Mouse (Mus musculus) MEL-GATA-1-ER (cell line): ENCODE data around the gene Ctdspl2.
"Not testable (repeated sequence)": the region's sequence is repeated elsewhere in the genome, so short reads cannot be mapped to it uniquely, and the experiment has no call there.

Experiments used
- DNase-seq: peaks from one replicate; pipeline ENCODE4 v3.0.0-alpha.2; 2012; ENCODE audit warnings: low read depth; ENCODE audit errors: extremely low read depth

The Ctdspl2 gene

DNA sequence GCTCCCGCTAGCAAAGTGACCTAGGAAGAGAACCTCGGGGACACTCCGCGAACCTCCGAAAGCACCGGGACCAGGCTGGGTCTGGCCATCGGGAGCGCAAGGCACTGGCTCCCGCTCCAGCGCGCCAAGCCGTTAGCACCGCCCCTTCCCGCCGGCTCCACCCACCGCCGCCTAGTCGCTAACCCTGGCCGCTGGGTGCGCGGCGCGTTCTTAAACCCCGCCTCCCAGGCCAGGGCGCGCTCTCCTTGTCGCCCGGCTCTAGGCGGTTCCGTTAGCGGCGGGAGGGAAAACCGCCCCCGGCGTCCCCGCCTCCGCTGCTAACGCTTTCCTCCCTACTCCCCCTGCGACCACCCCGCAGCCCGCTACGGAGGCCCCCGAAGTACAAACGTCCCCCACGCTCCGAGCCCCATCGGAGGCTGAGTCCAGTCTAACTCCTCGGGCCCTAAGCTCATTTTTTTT is at the start of gene Ctdspl2, which contains the start of gene Mageb3:
Gene Ctdspl2 (plus strand): TSS at position 237 of the 459 bp plus-strand sequence.
Gene Mageb3 (minus strand): TSS at position 328 of the 459 bp plus-strand sequence.
- DNase-seq: peak; percentile 59

DNA sequence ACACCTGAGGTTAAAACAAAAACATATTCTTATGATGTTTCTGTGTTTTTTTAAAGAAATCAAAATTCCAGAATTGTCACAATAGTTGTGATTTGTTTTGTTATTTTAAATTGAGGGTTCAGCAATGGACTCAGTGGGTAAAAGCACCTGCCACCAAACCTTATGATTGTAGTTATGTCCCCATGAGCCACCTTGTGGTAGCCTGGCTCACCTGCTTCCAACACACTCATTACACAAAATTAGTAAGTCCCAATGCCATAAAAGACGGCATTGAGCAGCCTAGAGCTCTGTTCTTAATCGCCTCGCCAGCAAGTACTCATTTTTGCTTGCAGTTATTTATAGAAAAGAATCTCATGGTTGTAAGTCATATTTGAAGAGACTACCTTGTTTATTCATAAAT is 45.8 kb upstream of the Ctdspl2 start:
- no peak for DNase-seq

DNA sequence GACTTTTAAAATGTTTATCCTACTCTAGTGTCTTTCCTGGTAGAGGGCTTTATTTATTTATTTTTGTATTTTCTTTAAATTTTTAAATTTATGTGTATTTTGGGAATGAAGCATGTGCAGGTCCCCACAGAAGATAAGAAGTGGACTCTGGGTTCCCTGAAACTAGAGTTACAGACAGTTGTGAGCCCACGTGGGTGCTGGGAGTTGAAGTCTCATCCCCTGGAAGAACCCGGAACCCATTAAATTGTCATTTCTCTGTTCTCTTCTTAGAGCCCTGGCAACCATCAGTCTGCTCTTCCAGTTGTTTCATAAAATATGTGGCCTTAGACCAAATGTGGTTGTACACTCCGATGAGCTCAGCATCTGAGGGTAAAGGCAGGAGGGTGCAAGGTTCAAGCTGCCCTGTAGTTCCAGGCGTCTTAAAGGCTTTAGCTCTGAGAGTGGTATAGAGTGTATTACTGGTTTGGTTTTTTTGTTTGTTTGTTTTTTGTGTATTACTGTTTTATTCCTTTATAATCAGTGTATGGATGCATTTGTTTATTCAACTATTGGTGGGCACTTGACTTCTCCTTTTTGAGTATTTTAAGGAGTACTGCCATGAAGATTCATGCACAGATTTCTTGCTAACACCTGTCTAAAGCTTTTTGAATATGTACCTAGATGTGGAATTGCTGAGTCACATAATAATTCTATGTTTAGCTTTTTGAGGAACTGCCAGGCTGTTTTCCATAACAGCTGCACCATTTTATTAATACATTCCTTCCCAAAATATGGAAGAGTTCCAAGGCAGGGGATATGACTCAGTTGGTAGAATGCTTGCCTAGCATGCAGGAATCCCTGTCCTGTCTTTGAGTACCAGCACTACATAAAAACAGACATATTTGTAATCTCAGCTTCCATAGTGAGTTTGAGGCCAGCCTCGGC is 39.5 kb upstream of the Ctdspl2 start:
- DNase-seq: no peak

DNA sequence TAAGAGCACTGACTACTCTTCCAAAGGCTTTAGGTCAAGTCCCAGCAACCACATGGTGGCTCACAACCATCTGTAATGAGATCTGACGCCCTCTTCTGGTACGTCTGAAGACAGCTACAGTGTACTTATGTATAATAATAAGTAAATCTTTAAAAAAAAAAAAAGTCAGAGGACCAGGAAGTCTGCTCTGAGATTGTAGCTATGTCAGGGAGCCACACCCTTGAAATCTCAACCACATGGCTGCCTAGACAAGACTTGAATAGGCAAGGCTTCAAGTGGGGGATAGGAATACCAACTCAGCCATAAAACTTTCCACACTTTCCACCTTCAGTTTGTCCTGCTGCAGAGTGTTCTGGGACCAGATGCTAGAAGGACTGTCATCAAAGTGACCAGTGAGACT is 18.2 kb upstream of the Ctdspl2 start:
- DNase-seq: not testable (repeated sequence)

DNA sequence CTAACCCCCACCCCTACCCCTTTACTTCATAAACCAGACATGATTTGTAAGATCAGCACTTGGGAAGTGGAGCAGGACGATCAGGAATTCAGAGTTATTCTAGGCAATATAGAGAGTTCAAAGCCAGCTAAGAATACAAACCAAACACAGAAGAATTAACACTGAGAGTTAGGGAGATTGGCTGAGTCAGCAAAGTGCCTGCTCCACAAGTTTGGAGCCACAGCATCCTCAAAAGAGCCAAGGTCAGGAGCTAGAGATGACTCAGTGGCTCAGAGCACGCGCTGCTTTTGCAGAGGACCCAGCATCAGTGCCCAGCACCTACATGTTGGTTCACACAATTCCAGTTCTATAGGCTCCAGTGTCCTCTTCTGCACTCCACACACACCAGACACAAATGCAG is 12.4 kb upstream of the Ctdspl2 start:
- no peak for DNase-seq

DNA sequence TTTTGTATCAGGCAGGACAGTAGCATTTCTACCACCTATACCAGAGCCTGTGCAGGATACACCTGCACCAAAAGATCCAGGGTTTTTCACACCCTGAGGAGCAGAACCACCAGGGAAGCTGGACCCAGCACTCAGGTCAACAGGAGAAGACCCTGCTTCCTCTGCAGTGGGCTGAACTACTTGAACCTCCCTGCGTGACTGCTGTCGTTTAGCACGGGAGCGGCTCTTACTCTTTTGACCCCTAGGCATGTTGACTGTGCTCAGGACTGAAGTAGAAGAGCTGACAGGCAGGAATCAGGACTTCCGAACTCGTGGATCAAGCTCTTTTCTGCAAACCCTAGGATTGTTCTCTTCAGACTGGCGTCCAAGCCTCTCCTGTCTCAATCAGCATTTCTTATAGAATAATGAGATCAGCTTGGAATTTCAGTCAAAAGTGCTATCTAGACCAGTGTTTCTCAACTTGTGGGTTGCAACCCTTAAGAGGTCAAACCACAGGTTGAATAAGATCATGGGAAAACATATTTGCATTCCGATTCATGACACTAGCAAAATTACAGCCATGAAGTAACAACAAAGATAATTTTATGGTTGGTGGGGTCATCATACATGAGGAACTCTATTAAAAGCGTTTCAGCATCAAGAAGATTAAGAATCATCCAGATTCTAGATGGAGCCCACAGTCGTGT is 687 bp upstream of the Ctdspl2 start:
- no peak for DNase-seq

DNA sequence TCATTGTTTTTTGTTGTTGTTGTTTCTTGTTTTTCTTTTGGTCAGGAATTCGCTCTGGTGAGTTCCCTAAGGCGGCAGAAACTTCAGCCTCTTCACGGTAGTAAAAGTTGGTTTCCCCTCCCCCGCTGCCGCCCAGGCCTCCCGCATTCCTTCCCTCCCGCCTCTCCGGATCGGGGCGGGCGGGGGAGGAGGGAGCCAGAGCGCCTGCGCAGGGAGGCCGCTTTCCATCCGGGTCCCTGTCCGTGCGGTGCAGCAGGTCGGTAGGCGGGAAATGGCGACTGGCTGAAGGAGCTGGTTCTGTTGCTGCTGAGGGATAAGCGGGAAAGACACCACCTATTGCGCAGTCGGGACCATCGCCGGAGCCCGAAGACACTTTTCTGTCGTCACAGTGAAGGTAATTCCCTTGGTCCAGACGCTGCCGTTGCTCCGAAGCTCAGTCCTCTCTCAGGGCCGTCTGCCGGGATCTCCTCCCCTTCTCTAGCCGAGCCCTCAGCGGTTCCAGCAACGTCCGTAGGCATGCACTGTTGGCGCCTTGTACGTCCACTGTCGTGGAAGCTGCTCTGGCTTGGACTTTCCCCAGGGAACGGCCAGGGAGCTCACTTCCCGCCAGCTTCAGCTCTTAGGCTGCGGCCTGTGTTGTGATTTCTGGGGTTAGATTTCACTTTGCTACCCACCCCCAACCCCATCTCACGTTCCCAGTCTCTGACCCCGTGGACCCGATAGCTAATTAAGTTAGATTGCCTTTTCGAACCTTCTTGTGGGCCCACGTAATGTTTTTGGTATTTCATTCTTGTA is 620 bp downstream of the Ctdspl2 start:
- DNase-seq: peak; percentile 65

DNA sequence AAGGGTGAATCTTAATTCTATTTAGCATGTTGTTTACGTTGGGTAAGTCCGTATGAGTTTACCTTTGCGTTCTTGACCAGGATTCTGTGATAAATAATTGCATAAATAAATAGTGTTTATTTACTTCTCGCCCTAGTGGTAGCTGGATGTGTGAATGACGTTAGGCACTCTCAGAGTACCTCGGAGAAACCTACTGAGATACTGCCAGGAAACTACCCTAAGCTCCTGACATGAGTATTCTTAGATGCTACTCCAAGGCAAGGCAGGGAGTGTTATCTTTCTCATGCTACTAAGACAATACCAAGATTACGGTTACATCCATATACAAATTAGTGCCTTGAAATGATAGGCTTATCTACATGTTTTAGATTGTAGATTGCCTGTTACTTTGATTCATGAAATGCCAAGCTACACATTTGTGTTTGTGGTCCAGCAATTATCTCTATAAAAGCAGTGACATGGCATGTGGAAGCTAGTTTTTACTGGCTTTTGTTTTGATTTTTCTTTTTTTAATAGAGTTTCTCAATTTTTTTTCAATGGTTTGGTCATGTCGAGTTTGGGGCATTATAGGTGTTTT is 1.5 kb downstream of the Ctdspl2 start:
- DNase-seq: no peak

DNA sequence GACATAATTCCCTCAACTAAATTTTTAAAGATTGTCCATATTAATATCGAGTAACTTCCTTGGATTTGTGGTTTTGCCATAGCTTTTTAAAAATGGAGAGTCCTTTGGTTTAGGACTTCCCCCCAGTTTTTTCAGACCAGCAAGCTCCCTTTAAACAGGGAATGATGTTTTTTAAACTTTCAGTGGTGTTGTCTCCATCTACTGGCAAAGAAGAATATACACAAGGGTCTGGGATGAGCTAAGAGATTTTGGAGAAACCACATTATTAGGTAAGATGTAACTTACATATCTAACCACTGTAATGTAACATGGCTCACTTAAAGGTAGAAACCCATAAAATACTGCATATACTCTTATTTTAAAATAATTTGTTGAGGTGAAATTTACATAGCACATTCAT is 39.9 kb downstream of the Ctdspl2 start:
- DNase-seq: peak; percentile 4

DNA sequence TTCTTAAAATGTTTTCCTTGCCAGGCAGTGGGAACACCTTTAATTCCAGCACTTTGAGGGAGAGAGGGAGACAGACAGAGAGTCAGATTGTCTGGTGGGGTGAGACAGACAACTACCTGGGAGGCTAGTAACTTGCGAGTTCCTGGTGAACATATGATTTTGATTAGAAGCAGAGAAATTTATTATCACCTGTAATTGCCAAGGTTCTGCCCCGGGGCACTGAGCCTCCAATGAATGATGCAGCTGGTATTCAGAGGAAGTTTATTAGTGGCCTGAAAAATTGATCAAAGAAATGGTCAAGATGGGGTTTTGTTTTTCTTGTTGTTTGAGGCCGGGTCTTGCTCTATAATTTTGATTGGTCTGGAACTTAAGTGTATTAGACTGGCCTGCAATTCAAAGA is 53.0 kb downstream of the Ctdspl2 start:
- DNase-seq: no peak

DNA sequence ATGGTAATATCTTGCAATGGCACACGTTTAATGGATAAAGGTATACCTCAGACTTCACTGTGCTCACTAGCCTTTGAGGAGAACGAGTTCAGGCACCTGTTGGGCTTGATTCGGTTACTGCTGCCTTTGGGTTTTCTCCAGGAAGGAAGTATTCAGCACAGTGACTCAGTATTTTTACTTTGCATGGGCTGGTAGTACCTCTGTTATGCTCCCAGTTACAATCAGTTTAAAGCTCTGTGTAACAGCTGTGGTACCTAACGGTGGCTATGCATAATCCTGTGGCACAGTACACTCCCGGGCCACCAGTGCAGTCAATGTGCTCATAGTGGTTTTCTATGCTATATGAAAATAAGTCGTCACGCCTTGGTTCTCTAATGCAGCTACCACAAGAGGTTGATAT is 55.6 kb downstream of the Ctdspl2 start:
- DNase-seq: no peak

DNA sequence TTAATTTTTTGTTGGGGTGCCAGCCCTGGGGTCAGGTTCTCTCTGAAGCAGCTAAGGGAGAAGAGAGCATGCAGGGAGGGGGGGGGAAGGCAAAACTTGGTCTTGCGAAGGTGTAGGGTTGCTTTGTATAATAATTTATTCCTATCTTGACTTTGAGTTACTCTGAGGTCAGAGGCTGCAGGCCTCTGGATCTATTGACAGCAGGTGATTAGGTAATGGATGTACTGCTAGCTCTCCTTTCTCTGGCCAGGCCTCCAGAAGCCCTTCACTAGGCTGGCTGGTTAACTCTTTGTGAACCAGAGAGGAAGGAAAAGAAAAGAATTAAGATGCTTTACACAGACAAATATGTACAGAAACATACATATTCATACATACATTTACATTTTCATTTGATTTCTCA is 62.9 kb downstream of the Ctdspl2 start:
- no peak for DNase-seq

DNA sequence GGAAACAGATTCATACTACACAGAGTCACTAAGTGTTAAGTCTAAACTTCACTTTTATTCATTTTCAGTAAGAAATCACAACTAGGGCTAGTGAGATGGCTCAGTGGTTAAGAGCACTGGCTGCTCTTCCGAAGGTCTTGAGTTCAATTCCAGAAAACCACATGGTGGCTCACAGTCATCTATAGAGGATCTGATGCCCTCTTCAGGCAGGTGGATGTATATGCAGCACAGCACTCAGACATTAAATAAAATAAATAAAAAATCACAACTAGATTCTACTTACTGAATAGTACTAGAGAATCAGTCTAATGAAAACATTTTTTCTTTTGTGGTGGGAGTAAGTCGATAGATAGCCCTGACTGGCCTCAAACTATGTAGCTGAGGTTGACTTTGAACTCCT is 66.5 kb downstream of the Ctdspl2 start:
- no peak for DNase-seq

DNA sequence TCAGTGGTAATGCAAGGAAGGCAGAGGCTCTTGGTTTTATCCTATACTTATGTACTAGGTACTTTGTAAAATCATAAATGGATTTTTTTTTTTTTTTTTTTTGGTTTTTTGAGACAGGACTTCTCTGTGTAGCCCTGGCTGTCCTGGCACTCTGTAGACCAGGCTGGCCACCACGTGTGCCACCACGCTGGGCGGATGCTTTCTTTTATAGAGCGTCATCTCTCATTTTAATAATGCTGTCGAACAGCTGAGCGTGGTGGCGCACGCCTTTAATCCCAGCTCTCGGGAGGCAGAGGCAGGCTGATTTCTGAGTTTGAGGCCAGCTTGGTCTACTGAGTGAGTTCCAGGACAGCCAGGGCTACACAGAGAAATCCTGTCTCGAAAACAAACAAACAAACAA is 71.3 kb downstream of the Ctdspl2 start:
- DNase-seq: not testable (repeated sequence)

DNA sequence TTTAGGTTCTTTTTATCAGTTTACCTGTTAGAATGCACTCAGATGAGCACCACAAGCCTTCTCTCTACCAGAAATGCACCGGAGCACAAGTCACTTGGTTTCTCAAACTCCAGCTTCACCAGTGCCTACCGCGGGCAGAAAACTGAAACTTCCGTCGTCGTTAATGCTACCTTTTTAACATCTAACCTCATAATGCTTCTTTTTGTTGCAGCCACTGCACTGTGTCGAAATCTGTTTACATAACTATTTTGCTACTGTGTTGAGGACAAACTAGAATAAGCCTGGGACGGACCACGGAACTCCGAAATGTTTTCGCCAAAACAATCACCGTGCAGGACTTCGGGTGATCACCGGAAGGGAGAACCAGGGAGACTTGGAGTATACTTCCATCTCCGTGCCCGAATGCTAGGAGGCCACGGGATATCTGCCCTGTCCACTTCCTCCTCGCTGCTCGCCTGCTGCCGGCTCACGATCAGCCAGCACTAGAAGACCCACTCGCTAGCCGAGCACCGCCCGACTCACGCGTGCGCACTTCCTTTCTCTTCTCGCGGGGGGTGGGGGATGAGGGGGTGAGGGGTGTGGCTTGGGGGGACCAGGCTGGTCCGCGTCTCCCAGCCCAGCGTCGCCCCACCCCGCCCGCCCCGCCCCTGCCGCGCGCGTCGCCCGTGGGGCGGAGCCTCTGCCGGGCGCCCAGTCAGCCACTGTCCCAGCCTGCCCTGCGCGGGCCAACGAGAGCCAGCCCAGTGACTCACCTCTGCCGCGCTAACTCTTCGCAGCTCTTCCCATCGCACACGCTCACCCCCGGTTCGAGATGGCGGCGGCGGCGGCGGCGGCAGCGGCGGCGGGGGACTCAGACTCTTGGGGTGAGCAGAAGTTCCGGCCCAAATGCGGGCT is 72.3 kb downstream of the Ctdspl2 start, which contains the start of gene Eif3j1:
Gene Eif3j1 (plus strand): TSS at position 685 of the 894 bp plus-strand sequence.
- peak; percentile 78 for DNase-seq

DNA sequence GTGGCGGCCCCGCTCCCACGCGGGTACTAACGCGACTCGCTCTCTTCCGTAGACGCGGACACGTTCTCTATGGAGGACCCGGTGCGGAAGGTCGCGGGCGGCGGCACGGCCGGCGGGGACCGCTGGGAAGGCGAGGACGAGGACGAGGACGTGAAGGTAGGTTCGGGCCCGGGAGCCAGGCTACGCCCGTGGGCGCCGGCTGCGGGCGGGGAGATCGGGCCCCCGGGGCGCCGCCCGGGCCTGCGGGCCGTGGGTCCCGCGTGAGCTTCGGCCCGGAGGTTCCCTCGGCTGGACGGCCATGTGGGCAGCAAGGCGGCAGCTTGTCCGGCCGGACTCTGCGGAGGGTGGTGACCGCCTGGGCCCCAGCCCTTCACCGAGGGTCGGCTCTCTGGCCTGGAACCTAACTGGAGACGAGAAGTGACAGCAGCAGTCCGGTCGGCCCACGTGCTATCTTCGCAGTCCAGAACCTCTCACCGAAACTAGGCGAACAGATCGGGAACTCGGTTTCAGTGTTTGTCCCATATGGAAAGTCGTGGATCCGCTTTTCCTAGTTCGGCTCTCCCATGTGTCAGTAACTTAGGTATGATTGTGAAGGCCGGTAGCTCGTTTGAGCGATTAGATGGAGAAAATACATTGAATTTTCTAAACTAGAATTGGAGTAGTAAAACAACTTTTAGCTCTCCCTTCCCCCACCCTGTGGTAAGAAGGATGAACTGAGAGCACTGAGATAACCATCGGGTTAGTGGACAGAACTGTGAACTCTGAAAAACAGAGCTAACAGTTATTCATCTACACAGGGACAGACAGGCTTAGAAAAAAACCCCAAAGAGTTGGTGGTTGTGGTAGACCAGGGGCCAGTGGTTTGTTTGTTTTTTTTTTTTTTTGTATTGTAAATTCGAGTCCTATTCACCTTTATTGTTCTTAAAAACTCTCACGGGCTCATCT is 73.2 kb downstream of the Ctdspl2 start:
- DNase-seq: no peak

DNA sequence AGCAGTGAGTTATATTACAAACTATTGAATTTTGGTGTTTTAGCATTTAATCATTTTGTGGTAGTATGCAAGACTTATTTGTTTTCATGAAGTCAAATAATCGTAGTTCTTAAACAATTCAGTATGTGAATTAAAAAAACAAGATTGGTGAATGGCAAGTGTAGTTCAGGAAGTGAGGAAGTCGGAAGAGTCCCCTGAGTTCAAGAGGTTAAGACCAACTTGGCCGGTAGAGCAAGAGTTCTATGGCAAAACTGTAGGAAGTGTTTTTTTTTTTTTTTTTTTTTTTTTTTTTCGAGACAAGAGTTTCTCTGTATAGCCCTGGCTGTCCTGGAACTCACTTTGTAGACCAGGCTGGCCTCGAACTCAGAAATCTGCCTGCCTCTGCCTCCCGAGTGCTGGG is 76.2 kb downstream of the Ctdspl2 start:
- no peak for DNase-seq

DNA sequence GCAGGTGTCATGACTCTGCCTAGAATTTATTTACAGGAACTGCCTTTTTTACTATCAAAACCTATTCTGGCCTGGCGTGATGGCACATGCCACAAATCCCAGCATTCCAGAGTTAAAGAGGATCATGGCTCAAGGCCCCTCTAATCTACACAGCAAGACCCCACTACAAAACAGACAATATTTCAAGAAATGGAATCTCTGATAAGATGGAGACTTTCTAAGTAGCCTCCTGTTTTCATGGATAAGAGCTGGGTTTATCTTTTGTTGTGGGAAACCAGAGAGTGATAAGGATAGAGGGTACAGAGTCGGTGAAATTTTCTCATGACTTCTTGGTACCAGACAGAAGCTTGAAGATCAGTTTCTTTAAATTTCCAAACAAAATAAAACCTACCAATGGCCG is 80.3 kb downstream of the Ctdspl2 start:
- DNase-seq: no peak

DNA sequence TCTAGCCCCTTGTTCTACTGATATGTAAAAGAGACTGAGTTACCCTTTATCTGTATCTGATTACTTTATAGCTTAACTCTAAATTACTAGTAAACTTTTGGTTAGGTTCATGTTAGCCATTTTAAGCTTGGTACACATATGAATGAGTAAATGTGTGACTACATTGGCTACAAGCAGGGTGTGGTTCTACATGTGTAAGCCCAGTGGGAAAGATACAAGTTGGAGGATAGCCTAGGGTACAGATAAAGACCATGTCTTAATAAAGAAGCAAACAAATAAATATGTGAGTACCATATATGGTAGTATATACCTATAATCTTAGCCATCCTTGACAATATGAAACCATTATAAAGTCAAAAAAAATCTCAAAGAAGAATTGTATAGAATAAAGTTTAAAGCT is 88.1 kb downstream of the Ctdspl2 start:
- no peak for DNase-seq
